In genomic region chr5:76928124-76928832, GRCm38 (mm10) we compare ENCODE assay signal across 9 mouse cellular contexts. TPM values are rescaled to one million over a fixed set of nuclear protein-coding genes. Genes with fewer than 3 reads are reported as not detected.
A peak's percentile ranks its signal among the peaks of the same experiment; 100 is the strongest.
DNase-seq lines count a peak whose midpoint lies in the region; ATAC-seq and TF ChIP-seq lines count a peak whose summit lies in the region.
"Had no signal": no experiment of that assay in that cellular context is flagged by ENCODE, and none has a peak within 500 bp of the region (broad histone marks: within the 10 kb centered on the region; RNA-seq: fewer than 3 reads in every experiment).

No protein-coding gene starts in this region.

- H3K36me3 ChIP-seq in kidney, embryonic 15.5 days = peaks cover 35% of the 10 kb centered on the region
- H3K36me3 ChIP-seq in myocyte (ENCODE audit: control insufficient read depth, insufficient read depth) = no peaks in the 10 kb centered on the region

- TF ChIP-seq POLR2A in myocyte (IDR thresholded peaks at IDR 0.05; ENCODE audit: insufficient read length, low read depth) = no peak

- H3K9ac ChIP-seq in kidney, embryonic 15.5 days = no peak overlapping the region

- no peaks in the 10 kb centered on the region for H3K27me3 ChIP-seq in kidney, embryonic 15.5 days
- H3K27me3 ChIP-seq in myocyte (ENCODE audit: control insufficient read depth, insufficient read depth, insufficient read length) = no peaks in the 10 kb centered on the region
- H3K27me3 ChIP-seq: CH12.LX had no signal

- H3K4me2 ChIP-seq in kidney, embryonic 15.5 days = peak overlapping the region; percentile 28
- H3K4me2 ChIP-seq in myocyte (ENCODE audit: low read depth) = peak overlapping the region; percentile 26

- peaks cover 11% of the 10 kb centered on the region for H3K9me3 ChIP-seq in kidney, embryonic 15.5 days (replicated peaks)

- DNase-seq in embryo, embryonic 11 days = peak; percentile 4
- DNase-seq in embryo, embryonic 10 days (ENCODE audit: low spot score) = no peak
- peak; percentile 33 for DNase-seq in right cerebral cortex, adult 18-20 months
- DNase-seq in right cerebral cortex, adult 2 months (ENCODE audit: low spot score in 2 of 2) = no peak
- DNase-seq in thymus, postnatal 0 days (ENCODE audit: low spot score) = no peak
- DNase-seq in urinary bladder, postnatal 14 days (ENCODE audit: low spot score) = no peak

- ATAC-seq in kidney, embryonic 15.5 days (replicated peaks; ENCODE audit: low FRiP score) = peak; percentile 59; the same call in 1 of the 2 replicates

- peak overlapping the region; percentile 82 for H3K27ac ChIP-seq in kidney, embryonic 15.5 days

- peaks cover 16% of the 10 kb centered on the region for H3K4me1 ChIP-seq in kidney, embryonic 15.5 days

- WGBS in kidney, embryonic 15.5 days = 64% methylated on average over 16 of the region's 16 CpGs

- H3K79me2 ChIP-seq in myocyte (ENCODE audit: control insufficient read depth, insufficient read depth) = peaks cover 17% of the 10 kb centered on the region

- no peak overlapping the region for H3ac ChIP-seq in myocyte (ENCODE audit: control insufficient read depth, insufficient read length)

- H3K4me3 ChIP-seq in kidney, embryonic 15.5 days (replicated peaks) = peak overlapping the region; percentile 11; the same call in 1 of the 2 replicates
- no peak overlapping the region for H3K4me3 ChIP-seq in myocyte

TF ChIP-seq in myocyte, 11 proteins besides CTCF, POLR2A, EP300 and RAD21:
- TF ChIP-seq E2F4 (IDR thresholded peaks at IDR 0.05; ENCODE audit: insufficient read depth) (no peak), CEBPB (IDR thresholded peaks at IDR 0.05; ENCODE audit: insufficient read depth, poor library complexity, severe bottlenecking) (no peak), MAX (IDR thresholded peaks at IDR 0.05; ENCODE audit: low read depth) (no peak), USF1 (IDR thresholded peaks at IDR 0.05; ENCODE audit: low read depth) (no peak), MYOG (IDR thresholded peaks at IDR 0.05; ENCODE audit: control insufficient read depth in 1 of 3, insufficient read depth in 1 of 3, insufficient read length in 2 of 3, low read depth in 2 of 3) (no peak), TCF12 (IDR thresholded peaks at IDR 0.05; ENCODE audit: insufficient read depth, poor library complexity, severe bottlenecking) (no peak), TCF3 (IDR thresholded peaks at IDR 0.05; ENCODE audit: insufficient read length, low read depth) (no peak), POLR2AphosphoS2 (IDR thresholded peaks at IDR 0.05; ENCODE audit: insufficient read length, low read depth) (no peak)

RNA-seq across cellular contexts. Expression of gene Paics, which starts 22.8 kb away (rescaled TPM):
- polyA plus RNA-seq in kidney, embryonic 15.5 days (2015; fragmentation: Nextera tagmentation; extraction: Ambion mirVana) = 316 and 330 TPM in 2 replicates
- polyA plus RNA-seq in myocyte (2012; fragmentation: generic; extraction: Trizol) = 69.9 TPM
- 200 and 225 TPM in 2 replicates for polyA plus RNA-seq in thymus, postnatal 0 days (2015; fragmentation: Nextera tagmentation; extraction: Ambion mirVana)

RNA-seq across cellular contexts. Expression of gene Aasdh, which starts 23.0 kb away (rescaled TPM):
- polyA plus RNA-seq in kidney, embryonic 15.5 days (2015; fragmentation: Nextera tagmentation; extraction: Ambion mirVana) = 16.8 and 18.1 TPM in 2 replicates
- polyA plus RNA-seq in myocyte (2012; fragmentation: generic; extraction: Trizol) = 6.1 TPM
- 13.5 and 14.8 TPM in 2 replicates for polyA plus RNA-seq in thymus, postnatal 0 days (2015; fragmentation: Nextera tagmentation; extraction: Ambion mirVana)

RNA-seq across cellular contexts. Expression of gene Ppat, which starts 23.1 kb away (rescaled TPM):
- polyA plus RNA-seq in kidney, embryonic 15.5 days (2015; fragmentation: Nextera tagmentation; extraction: Ambion mirVana) = 40.1 and 43.6 TPM in 2 replicates
- polyA plus RNA-seq in myocyte (2012; fragmentation: generic; extraction: Trizol) = 6.9 TPM
- 41.7 and 45.4 TPM in 2 replicates for polyA plus RNA-seq in thymus, postnatal 0 days (2015; fragmentation: Nextera tagmentation; extraction: Ambion mirVana)

RNA-seq across cellular contexts. Expression of gene Srp72, which starts 46.2 kb away (rescaled TPM):
- 95.2 and 98.1 TPM in 2 replicates for polyA plus RNA-seq in kidney, embryonic 15.5 days (2015; fragmentation: Nextera tagmentation; extraction: Ambion mirVana)
- 54.2 TPM for polyA plus RNA-seq in myocyte (2012; fragmentation: generic; extraction: Trizol)
- polyA plus RNA-seq in thymus, postnatal 0 days (2015; fragmentation: Nextera tagmentation; extraction: Ambion mirVana) = 67.9 and 68.4 TPM in 2 replicates

Comparison
In these comparisons a context has a peak if more than half of its experiments do, and no peak if none do; other contexts are left out.
1. DNase-seq: peak in embryo, embryonic 11 days (single experiment) and right cerebral cortex, adult 18-20 months (single experiment); none in embryo, embryonic 10 days (single experiment), right cerebral cortex, adult 2 months (0 of 2), thymus, postnatal 0 days (single experiment) and urinary bladder, postnatal 14 days (single experiment).